Mouse (Mus musculus): Measurements from ENCODE around the gene Pla2g4d.

GRCm38 (mm10) chr2:120256259-120256658, 32.7 kb downstream of the Pla2g4d start:
- TF ChIP-seq CTCF (conservative IDR thresholded peaks at IDR 0.05; ENCODE audit: low read length) (no peak), POU5F1 (IDR thresholded peaks at IDR 0.05; ENCODE audit: borderline replicate concordance, low read length) (no peak), NANOG (IDR thresholded peaks at IDR 0.05; ENCODE audit: borderline replicate concordance, low read length) (no peak)
